Mouse (Mus musculus): ENCODE measurements around the gene Kcnip4.

The Kcnip4 gene

GRCm38 (mm10) chr5:49201164-49201756 lies 323.4 kb downstream of the Kcnip4 start:
- no peak for DNase-seq

DNA sequence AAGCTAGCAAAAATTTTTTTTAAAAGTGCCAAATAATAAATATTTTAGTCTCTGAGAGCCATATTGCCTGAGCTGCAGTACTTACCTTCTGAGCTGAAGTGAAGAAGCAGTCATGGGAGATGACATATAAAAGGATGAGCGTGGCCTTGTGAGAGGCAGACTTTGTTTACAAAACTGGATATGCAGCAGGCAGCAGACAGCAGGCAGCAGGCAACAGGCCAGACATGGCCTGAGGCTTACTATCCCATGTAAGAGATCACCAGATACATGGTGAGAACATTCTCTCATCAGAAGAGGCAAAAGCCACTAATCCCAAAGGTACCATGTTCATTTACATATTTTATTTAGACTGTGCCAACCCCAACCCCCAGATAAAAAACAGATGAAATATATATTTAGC lies 336.5 kb downstream of the Kcnip4 start:
- no peak for DNase-seq

- no peak for DNase-seq
Observed at GRCm38 (mm10) chr5:49150116-49150811, 374.4 kb downstream of the Kcnip4 start.

DNA sequence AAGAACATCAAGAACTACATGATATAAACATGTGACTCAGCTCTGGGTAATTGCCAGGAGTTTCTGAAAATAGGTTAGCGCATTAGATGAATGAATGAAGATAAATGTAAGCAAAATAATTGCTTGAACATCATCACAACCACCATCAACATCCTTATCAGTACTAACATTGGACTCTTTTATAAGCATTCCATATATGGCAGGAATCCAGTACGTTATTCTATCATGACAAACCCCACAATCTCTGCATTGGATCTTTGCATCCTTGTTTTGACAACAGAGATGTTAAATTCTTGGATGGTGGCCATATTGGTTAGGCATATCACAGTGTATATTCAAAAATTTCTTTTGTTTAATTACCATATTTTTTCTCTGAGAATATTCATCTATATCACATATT lies 375.0 kb downstream of the Kcnip4 start:
- no peak for DNase-seq

- no peak for DNase-seq
Observed at GRCm38 (mm10) chr5:49095432-49095831, 429.3 kb downstream of the Kcnip4 start.

GRCm38 (mm10) chr5:49094945-49095344 lies 429.8 kb downstream of the Kcnip4 start:
- no peak for DNase-seq

GRCm38 (mm10) chr5:49094306-49094705 lies 430.4 kb downstream of the Kcnip4 start:
- no peak for DNase-seq

DNA sequence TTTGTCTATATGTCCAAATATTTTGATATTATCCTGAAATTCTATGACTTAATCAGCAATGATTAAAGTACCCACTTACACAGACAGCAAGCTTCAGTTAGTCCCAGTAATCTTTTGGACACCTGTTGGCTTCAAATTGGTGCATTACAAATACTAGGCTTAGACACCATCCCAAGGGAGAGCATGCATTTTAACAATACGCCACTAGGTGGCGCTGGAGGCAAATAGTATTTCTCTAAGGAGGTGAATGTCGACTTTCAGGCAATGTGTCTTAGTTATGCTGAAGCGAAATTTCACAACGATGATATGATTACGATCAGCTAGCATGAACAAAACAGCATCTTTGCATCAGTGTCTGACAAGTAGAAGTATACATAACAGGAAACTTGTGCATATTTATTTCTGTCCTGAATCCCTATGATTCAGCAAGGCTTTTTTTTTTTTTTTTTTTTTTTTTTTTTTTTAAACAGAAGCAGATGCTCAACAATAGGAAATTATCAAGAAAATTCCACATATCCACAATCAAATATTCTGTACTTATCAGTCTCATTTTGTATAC lies 434.5 kb downstream of the Kcnip4 start:
- DNase-seq, result peak; percentile 62

DNA sequence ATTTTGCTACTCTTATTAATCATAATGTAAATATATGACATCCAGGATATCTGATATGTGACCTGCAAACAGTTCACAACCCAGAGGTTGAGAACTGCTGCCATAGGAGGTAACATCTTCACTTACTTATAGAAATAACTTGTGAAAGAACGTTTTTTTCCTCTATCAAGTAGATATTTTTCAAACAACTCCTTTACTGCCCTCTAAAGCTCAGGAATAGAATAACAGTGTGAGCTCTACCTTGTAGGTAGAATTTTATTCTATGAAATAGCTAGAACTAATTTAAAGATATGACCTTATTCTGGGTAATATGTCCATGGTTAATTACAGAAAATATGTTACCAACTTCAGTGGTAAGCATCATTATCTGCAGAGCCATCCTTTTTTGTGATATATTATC lies 459.1 kb downstream of the Kcnip4 start:
- no peak for DNase-seq

- DNase-seq, result no peak
Observed at GRCm38 (mm10) chr5:49058926-49059325, 465.8 kb downstream of the Kcnip4 start.

DNA sequence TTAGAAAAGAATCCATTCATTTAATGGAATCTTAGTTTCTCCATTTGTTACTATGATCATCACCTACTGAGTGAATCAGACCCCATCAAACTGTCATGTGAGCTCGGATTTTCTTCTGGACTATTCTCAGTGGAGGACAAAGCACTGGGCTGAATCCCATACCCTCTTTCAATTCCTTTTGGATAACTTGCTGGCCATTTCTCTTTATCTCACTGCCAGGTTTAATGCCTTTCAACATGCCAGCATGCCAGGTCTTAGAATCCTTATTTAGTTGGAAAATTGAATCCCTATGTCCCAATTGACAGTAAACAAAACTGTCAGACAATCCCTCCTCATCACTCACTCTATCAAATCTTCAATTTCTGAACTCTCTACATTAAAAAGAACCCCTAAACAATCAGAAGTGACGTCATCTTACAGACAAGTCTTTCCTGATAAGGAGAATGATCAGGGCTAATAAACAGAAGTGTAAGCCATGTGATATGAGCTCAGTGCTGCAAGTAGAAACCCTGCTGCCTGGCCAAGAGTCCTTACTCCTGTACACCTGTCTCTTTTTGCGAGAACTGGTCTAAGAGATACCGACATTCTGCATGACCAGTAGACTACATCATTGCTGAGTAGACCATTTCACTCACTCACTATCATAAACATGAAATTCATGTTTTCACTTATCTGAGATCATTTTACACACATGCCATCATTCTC lies 466.9 kb downstream of the Kcnip4 start:
- no peak for DNase-seq

GRCm38 (mm10) chr5:49047960-49048359 lies 476.7 kb downstream of the Kcnip4 start:
- no peak for DNase-seq

DNA sequence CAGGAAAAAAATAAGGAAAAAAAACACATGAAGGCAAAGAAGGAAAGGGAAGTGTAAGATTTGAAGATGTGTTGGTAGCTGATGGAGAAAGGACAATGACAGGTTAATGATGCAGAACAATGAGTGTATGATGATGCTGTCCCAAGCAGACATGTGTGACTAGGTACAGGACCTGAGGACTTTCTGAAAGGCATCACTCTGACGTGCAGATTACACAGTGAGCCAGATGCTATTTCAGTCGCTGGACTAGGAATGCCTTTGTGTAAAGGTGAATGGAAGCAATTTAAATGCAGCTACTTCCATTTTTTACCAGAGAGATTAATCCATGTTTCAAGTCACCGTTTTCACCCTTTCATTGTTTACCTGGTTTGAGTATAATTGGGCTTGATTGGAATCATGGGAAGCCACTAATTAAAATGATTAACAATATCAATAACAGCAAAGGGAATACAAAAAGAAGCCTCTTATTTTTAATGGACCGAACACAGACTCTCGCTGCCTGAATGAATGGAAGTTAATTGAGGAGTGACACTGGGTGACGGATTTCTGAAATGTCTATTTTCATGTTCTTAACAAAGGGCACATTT lies 483.4 kb downstream of the Kcnip4 start:
- DNase-seq, result no peak

- no peak for DNase-seq
Observed at GRCm38 (mm10) chr5:48997359-48997758, 527.3 kb downstream of the Kcnip4 start.

DNA sequence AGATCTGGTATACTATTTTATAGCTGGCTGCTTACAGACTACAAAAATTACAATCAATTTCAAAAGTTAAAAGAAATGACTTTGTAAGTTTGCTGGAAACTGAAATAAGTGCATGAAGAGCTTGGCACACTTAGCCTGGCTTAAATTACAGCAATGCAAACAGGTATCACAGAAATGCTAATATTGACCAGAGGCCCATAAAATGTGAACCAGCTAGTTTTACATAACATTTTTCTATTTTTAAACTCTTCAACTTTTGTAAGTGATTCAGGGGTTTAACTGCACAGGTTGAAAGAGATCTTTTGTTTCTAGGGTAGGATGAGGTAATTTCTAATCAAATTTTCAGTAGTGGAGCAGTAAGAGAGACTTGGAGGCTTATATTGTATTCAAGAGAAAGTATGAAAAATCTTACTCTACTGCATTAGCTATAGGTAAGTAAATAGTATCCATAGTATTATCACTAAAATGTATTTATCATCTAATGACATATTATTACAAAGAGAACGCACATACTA lies 535.5 kb downstream of the Kcnip4 start:
- DNase-seq, result no peak

DNA sequence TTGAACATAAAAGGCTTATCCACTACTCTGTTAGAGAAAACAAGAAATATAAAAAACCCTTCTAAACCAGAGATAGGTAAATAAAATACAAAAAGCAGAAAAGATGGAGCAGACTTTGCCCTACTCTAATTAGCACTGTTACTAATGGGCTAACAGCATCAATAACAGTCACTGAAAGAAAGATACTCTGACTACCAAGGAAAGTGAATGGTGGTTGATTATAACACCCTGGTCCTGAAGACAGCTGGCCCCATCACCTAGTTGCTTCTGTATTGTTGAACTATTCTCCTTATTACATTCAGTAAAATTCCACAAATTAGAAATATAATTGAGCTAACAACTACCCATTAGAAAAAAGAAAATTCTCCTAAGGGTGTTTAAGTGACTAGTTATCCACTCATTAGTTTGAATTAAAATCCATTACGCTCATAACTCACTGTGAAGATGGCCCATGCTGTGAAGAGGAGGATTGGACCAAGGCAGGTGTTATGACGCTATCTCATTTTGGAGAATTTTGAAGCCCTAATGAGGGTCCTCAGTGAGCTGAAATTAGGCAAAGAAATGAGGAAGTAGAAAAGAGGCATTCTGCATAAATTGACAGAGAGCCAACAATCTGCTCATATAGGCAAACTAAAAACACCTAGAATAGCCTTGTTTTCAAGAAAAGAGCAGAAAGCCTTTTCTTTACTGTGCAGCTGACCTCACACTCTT lies 582.2 kb downstream of the Kcnip4 start:
- DNase-seq, result no peak

DNA sequence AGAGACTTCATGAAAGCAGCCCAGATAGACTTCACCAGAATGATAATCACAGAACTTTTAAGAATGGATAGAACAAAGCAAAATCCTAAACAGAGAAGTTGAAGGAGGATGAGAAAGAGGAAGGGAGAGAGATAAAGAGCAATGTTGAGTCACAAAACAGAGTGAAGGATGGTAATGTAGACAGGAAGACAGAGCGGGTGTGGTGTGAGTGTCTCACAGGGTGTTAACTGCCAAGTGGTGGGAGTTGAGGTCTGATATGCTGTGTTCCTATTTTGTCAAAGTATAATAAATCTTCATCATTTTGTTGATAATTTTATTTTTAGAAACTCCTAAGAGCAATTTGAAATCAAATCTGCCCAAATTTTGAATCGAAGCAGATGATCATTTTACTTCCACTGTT lies 592.8 kb downstream of the Kcnip4 start:
- DNase-seq, result no peak

DNA sequence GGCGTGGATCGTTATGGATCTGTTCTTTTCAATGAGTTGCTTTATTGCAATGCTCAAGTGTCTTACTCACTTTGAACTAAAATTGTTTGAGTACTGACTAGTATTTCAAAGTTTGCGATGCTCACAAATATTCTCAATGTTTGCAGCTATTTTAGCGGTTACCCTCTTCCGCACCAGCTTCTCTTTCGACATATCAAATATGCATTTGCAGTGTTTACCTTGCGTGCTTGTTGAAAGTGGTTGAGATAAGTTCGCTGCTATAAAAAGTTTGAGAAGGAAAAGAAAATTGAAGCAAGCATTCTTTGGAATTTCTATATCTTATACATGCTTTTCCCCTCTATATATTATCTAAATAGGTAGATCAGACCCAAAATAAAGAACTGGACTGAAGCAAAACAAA lies 634.5 kb downstream of the Kcnip4 start:
- DNase-seq, result no peak

GRCm38 (mm10) chr5:48889395-48890194 lies 635.1 kb downstream of the Kcnip4 start:
- DNase-seq, result no peak

GRCm38 (mm10) chr5:48878081-48878480 lies 646.6 kb downstream of the Kcnip4 start:
- no peak for DNase-seq

- no peak for DNase-seq
Observed at GRCm38 (mm10) chr5:48864268-48864967, 660.3 kb downstream of the Kcnip4 start.
